Mouse (Mus musculus): ENCODE data around the gene Thap8.
A peak's percentile ranks its signal among the peaks of the same experiment; 100 is the strongest.

Gene Thap8

DNA sequence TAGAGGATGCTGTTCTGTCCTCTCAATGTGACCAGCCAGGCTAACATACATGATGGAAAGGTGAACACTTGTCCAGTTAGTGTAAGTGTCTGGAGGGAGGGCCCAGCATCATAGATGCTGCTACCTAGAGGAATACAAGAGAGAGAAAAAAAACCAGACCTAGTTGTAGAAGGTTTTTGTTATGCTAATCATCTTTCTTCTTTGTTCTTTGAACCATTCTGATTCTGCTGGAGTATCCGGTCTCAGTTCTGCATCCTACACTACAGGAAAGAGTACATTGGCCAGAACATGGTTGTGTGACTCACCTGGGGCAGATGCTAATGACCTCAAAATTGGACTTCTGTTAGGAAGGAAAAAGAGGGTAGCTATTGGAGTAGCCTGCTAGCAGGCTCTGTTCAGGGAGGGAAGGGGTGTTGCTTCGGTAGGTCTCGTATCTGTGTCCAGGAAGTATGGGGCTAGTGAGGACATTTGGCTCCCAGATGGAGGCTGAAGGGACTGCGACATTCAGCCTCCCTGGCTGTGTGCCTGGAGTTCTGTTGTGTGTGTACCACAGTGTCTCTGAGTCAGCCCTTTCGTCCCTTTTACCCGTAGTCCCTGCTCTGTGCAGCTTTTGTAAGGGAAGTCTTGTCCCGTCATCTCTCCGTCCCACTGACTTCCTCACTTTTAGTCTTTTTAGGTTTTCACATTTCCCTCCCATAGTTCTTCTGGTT is 7.0 kb downstream of the Thap8 start:
- DNase-seq (ENCODE audit: low read depth, low spot score) = no peak

DNA sequence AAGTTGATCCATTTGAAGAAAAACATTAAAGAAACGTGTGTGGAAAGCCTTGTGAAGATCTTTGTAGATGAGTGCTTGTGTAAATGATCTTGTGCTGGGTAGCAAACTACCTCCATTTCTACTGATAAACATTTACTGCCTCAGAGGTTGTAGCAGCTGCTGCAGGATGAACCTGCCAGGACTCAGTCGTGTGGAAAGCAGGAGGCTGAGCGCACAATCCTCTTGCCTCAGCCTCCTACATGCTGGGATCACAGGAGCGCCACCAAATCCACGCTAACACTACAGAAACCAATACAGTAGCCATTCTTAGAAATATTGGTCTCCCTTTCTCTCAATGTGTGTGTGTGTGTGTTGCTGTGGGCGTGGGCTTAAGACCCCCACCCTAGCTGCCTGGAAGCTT is 8.2 kb downstream of the Thap8 start:
- DNase-seq (ENCODE audit: low read depth, low spot score) = no peak

DNA sequence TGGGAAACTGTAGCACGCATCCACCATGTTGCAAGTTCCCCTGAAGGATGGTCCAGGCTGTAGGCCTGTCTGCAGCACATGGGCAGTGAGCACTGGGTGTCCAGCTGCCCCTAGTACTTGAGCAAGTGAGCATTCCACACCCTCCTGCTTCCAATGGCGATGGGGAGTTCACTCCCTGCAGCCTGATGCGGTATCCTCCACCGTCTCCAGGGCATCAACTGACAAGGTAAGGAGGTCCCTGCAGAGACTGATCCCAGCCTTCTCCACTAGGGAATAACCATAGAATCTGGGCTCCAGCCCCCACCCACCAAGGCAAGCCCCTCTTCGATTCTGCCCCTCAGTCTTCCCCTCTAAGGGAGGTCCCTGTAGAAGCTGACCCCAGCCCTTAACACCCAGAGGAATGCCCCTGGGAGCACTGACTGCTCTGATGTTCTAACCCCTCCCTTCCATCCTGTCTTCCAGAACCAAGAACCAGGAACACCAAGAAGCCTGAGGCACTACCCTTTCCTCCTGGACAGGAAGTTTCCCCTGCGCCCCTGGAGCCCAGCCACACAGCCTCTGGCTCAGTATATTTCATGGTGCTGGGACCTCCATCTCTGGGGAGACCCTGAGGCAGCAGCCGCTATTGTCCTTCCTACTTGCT is 9.3 kb downstream of the Thap8 start:
- DNase-seq (ENCODE audit: low read depth, low spot score) = no peak

- DNase-seq (ENCODE audit: low read depth, low spot score) = peak; percentile 33
Measured at GRCm38 (mm10) chr7:30289714-30290399, 10.0 kb downstream of the Thap8 start.

GRCm38 (mm10) chr7:30291215-30292131 is 11.6 kb downstream of the Thap8 start, which contains the start of gene Clip3:
Gene Clip3 (plus strand): TSS chr7:30291728.
- DNase-seq (ENCODE audit: low read depth, low spot score) = peak; percentile 71

- peak; percentile 31 for DNase-seq (ENCODE audit: low read depth, low spot score)
Measured at GRCm38 (mm10) chr7:30293795-30294194, 13.9 kb downstream of the Thap8 start.

DNA sequence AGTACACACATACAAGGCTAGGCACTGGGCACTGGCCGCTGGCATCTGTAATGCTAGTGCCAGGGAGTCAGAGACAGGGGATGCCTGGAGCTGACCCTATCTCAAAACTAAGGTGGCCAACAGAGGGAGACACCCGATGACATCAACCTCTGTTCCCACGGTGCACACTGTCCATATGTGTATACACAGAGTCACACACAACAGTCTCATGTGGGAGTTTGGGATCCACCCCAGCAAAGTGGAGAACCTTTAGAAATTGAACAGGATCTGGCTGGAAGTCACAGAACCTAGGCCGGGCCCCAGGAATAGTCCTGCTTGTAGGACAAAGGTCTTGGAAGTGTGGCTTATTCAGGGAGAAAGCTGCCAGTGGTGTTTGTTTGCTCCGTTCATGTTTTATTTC is 14.4 kb downstream of the Thap8 start:
- DNase-seq (ENCODE audit: low read depth, low spot score) = no peak

DNA sequence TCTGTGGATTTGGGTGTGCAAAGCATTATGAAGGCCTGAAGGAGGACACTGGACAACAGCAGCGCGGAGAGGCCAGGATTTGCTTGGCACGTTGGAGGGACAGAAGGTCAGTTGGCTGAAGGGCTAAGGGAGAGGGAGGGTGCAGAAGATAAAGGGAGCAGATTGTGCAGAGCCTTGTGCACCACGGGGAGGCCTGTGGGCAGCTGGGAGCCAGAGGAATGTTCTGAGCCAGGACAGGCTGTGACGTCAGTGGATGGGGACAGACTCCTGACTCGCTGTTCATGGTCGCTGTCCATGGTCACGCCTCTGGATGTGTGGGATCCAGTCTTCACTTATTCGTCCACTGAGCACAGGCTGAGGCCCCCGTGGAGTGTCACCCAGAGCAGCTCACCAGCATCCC is 15.2 kb downstream of the Thap8 start:
- DNase-seq (ENCODE audit: low read depth, low spot score) = peak; percentile 36

GRCm38 (mm10) chr7:30296816-30297215 is 16.9 kb downstream of the Thap8 start:
- no peak for DNase-seq (ENCODE audit: low read depth, low spot score)

GRCm38 (mm10) chr7:30297266-30297665 is 17.4 kb downstream of the Thap8 start:
- no peak for DNase-seq (ENCODE audit: low read depth, low spot score)

DNA sequence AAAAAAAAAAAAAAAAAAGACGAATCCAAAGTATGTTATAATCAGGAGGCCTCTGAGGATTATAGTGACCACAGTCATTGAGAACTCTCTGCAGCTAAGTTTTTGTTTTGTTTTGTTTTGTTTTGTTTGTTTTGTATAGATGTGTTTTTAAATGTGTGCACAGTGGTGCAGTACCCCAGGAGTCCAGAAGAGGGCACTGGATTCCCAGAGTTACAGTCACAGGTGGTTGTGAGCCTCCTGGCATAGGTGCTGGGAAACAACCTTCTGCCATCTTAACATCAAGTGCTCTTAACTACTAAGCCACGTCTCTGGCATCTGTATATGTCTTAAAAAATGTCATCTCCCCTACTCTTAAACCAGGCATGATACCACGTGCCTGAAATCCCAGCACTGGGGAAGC is 21.0 kb downstream of the Thap8 start:
- no peak for DNase-seq (ENCODE audit: low read depth, low spot score)

GRCm38 (mm10) chr7:30306083-30306779 is 26.3 kb downstream of the Thap8 start:
- no peak for DNase-seq (ENCODE audit: low read depth, low spot score)

GRCm38 (mm10) chr7:30308076-30309005 is 28.4 kb downstream of the Thap8 start, which contains the start of gene Alkbh6:
Gene Alkbh6 (plus strand): TSS chr7:30308717.
- DNase-seq (ENCODE audit: low read depth, low spot score) = peak; percentile 99

- no peak for DNase-seq (ENCODE audit: low read depth, low spot score)
Measured at GRCm38 (mm10) chr7:30309395-30310129, 29.7 kb downstream of the Thap8 start.

DNA sequence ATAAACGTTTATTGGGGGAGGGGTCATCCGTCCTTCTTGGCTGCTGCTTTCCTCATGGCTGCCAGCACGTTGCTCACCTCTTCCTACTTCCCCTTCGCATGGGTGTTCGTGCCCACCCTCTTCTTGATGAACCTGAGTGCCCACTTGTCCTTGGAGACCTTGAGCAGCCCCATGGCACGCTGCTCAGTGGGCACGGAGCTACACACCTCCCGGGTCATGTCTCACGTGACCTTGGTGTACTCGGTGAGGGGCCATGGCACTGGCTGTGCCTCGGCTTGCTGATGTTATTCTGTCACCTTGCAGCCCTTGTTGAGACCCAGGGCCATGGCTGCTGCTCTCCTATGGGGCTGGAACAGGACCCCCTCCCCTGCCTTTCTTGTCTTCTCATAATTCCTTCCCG is 30.2 kb downstream of the Thap8 start:
- DNase-seq (ENCODE audit: low read depth, low spot score) = no peak

- DNase-seq (ENCODE audit: low read depth, low spot score) = no peak
Measured at GRCm38 (mm10) chr7:30313666-30314320, 33.9 kb downstream of the Thap8 start.

- DNase-seq (ENCODE audit: low read depth, low spot score) = no peak
Measured at GRCm38 (mm10) chr7:30314721-30315155, 34.8 kb downstream of the Thap8 start, which contains the start of gene Syne4. Gene Syne4 (plus strand): TSS chr7:30314807.

All from telencephalon, adult 2 months (tissue).